Mouse (Mus musculus): Measurements from ENCODE around the gene Slc31a1. TPM values are rescaled to one million over a fixed set of nuclear protein-coding genes. Genes with fewer than 3 reads are reported as not detected.

Gene Slc31a1
- polyA plus RNA-seq, 1 experiment from 2014 or later, result 54.3 TPM

- WGBS (ENCODE audit: insufficient replicate concordance), result 83% methylated on average over 2 of the region's 2 CpGs
- H3K27me3 ChIP-seq (ENCODE audit: insufficient read depth, low read length), result no peaks in the 10 kb centered on the region
- TF ChIP-seq CTCF (IDR thresholded peaks at IDR 0.05; ENCODE audit: low read depth) (no peak), EP300 (IDR thresholded peaks at IDR 0.05; ENCODE audit: low read depth) (no peak)
- H3K4me1 ChIP-seq (ENCODE audit: insufficient read depth), result peaks cover 51% of the 10 kb centered on the region
- H3K4me2 ChIP-seq (ENCODE audit: low read depth, low read length), result no peak overlapping the region
- no peak overlapping the region for H3K9ac ChIP-seq (replicated peaks)
- ATAC-seq, result no peak
- no peaks in the 10 kb centered on the region for H3K36me3 ChIP-seq (replicated peaks; ENCODE audit: insufficient read depth, low read length)
- H3K9me3 ChIP-seq (ENCODE audit: low read length), result no peaks in the 10 kb centered on the region
- no peak overlapping the region; the same call in 1 of the 2 replicates for H3K27ac ChIP-seq (ENCODE audit: low read depth)
- no peak overlapping the region for H3K4me3 ChIP-seq (ENCODE audit: low read depth, low read length)
- no peak for DNase-seq
These were observed 15.6 kb downstream of the Slc31a1 start for GRCm38 (mm10) chr4:62376123-62376522.

GRCm38 (mm10) chr4:62379724-62380381 is 19.3 kb downstream of the Slc31a1 start:
- ATAC-seq (no peak), DNase-seq (no peak)
- Histone ChIP-seq H3K4me1 (ENCODE audit: insufficient read depth) (peaks cover 33% of the 10 kb centered on the region), H3K4me3 (ENCODE audit: low read depth, low read length) (no peak overlapping the region), H3K36me3 (replicated peaks; ENCODE audit: insufficient read depth, low read length) (no peaks in the 10 kb centered on the region), H3K27ac (ENCODE audit: low read depth) (peak overlapping the region; percentile 2; the same call in 1 of the 2 replicates), H3K4me2 (ENCODE audit: low read depth, low read length) (no peak overlapping the region), H3K9ac (replicated peaks) (no peak overlapping the region), H3K9me3 (ENCODE audit: low read length) (no peaks in the 10 kb centered on the region), H3K27me3 (ENCODE audit: insufficient read depth, low read length) (no peaks in the 10 kb centered on the region)
- no peak for TF ChIP-seq CTCF (IDR thresholded peaks at IDR 0.05; ENCODE audit: low read depth)
- TF ChIP-seq EP300 (IDR thresholded peaks at IDR 0.05; ENCODE audit: low read depth), result no peak
- 66% methylated on average over 9 of the region's 9 CpGs for WGBS (ENCODE audit: insufficient replicate concordance)

- Histone ChIP-seq H3K27me3 (ENCODE audit: insufficient read depth, low read length) (no peaks in the 10 kb centered on the region), H3K27ac (ENCODE audit: low read depth) (peak overlapping the region; percentile 52), H3K4me2 (ENCODE audit: low read depth, low read length) (0 out of 2 replicates have a peak overlapping the region, but pooled peaks have one; percentile 22), H3K4me1 (ENCODE audit: insufficient read depth) (peaks cover 24% of the 10 kb centered on the region), H3K36me3 (replicated peaks; ENCODE audit: insufficient read depth, low read length) (peaks cover 20% of the 10 kb centered on the region), H3K9me3 (ENCODE audit: low read length) (no peaks in the 10 kb centered on the region), H3K9ac (replicated peaks) (no peak overlapping the region), H3K4me3 (ENCODE audit: low read depth, low read length) (no peak overlapping the region)
- ATAC-seq (no peak), DNase-seq (no peak)
- 74% methylated on average over 6 of the region's 6 CpGs for WGBS (ENCODE audit: insufficient replicate concordance)
- TF ChIP-seq EP300 (IDR thresholded peaks at IDR 0.05; ENCODE audit: low read depth), result peak; percentile 50
- TF ChIP-seq CTCF (IDR thresholded peaks at IDR 0.05; ENCODE audit: low read depth), result no peak
These were observed 22.7 kb downstream of the Slc31a1 start for GRCm38 (mm10) chr4:62383207-62383606.

- Histone ChIP-seq H3K27ac (ENCODE audit: low read depth) (peak overlapping the region; percentile 52), H3K36me3 (replicated peaks; ENCODE audit: insufficient read depth, low read length) (peaks cover 24% of the 10 kb centered on the region), H3K27me3 (ENCODE audit: insufficient read depth, low read length) (no peaks in the 10 kb centered on the region), H3K9ac (replicated peaks) (no peak overlapping the region), H3K4me2 (ENCODE audit: low read depth, low read length) (peak overlapping the region; percentile 22), H3K4me1 (ENCODE audit: insufficient read depth) (peaks cover 21% of the 10 kb centered on the region), H3K4me3 (ENCODE audit: low read depth, low read length) (no peak overlapping the region), H3K9me3 (ENCODE audit: low read length) (no peaks in the 10 kb centered on the region)
- no peak for TF ChIP-seq EP300 (IDR thresholded peaks at IDR 0.05; ENCODE audit: low read depth)
- no peak for TF ChIP-seq CTCF (IDR thresholded peaks at IDR 0.05; ENCODE audit: low read depth)
- DNase-seq (no peak), ATAC-seq (peak; percentile 78)
- 66% methylated on average over 7 of the region's 7 CpGs for WGBS (ENCODE audit: insufficient replicate concordance)
These were observed 23.2 kb downstream of the Slc31a1 start for GRCm38 (mm10) chr4:62383752-62384151.

- 71% methylated on average over 1 of the region's 1 CpGs for WGBS (ENCODE audit: insufficient replicate concordance)
- Histone ChIP-seq H3K27me3 (ENCODE audit: insufficient read depth, low read length) (no peaks in the 10 kb centered on the region), H3K4me1 (ENCODE audit: insufficient read depth) (peaks cover 19% of the 10 kb centered on the region), H3K9ac (replicated peaks) (no peak overlapping the region), H3K36me3 (replicated peaks; ENCODE audit: insufficient read depth, low read length) (peaks cover 28% of the 10 kb centered on the region), H3K27ac (ENCODE audit: low read depth) (peak overlapping the region; percentile 52), H3K9me3 (ENCODE audit: low read length) (no peaks in the 10 kb centered on the region), H3K4me3 (ENCODE audit: low read depth, low read length) (no peak overlapping the region), H3K4me2 (ENCODE audit: low read depth, low read length) (peak overlapping the region; percentile 22; the same call in 1 of the 2 replicates)
- DNase-seq (no peak), ATAC-seq (peak; percentile 90)
- TF ChIP-seq CTCF (IDR thresholded peaks at IDR 0.05; ENCODE audit: low read depth) (0 out of 2 replicates have a peak, but pooled peaks have one; percentile 7), EP300 (IDR thresholded peaks at IDR 0.05; ENCODE audit: low read depth) (no peak)
These were observed 23.6 kb downstream of the Slc31a1 start for GRCm38 (mm10) chr4:62384159-62384558.

- Histone ChIP-seq H3K36me3 (replicated peaks; ENCODE audit: insufficient read depth, low read length) (peaks cover 34% of the 10 kb centered on the region), H3K4me3 (ENCODE audit: low read depth, low read length) (no peak overlapping the region), H3K27ac (ENCODE audit: low read depth) (no peak overlapping the region), H3K9me3 (ENCODE audit: low read length) (no peaks in the 10 kb centered on the region), H3K4me1 (ENCODE audit: insufficient read depth) (peaks cover 21% of the 10 kb centered on the region), H3K9ac (replicated peaks) (no peak overlapping the region), H3K4me2 (ENCODE audit: low read depth, low read length) (no peak overlapping the region), H3K27me3 (ENCODE audit: insufficient read depth, low read length) (no peaks in the 10 kb centered on the region)
- TF ChIP-seq EP300 (IDR thresholded peaks at IDR 0.05; ENCODE audit: low read depth) (no peak), CTCF (IDR thresholded peaks at IDR 0.05; ENCODE audit: low read depth) (no peak)
- ATAC-seq (no peak), DNase-seq (no peak)
- WGBS (ENCODE audit: insufficient replicate concordance), result 80% methylated on average over 7 of the region's 7 CpGs
These were observed 24.9 kb downstream of the Slc31a1 start for GRCm38 (mm10) chr4:62385439-62385838.
